Mouse (Mus musculus) embryonic facial prominence, embryonic 12.5 days (tissue): ENCODE measurements at regions not wholly inside any gene's neighbourhood (a gene's known extent, or its start where the extent isn't known, plus 50 kb on each side); places are given as distances from the start of the nearest gene placed in this dataset.

Experiments
- ATAC-seq: fragments of 200-750 bp; cut with Nextera tagmentation; 2 replicates; pipeline ENCODE4 v1.8.0; 2017; ENCODE audit not compliant: insufficient number of reproducible peaks, insufficient read depth, low FRiP score, low TSS enrichment
- H3K27ac ChIP-seq: fragments of 300-500 bp; sonication (generic); 2 replicates; pipeline ENCODE4 v1.5.1; 2016; ENCODE audit warnings: mild to moderate bottlenecking
- H3K27me3 ChIP-seq: fragments of 300-500 bp; sonication (generic); 2 replicates; pipeline ENCODE4 v1.6.1; 2016; ENCODE audit warnings: mild to moderate bottlenecking, moderate library complexity
- H3K36me3 ChIP-seq: fragments of 300-500 bp; sonication (generic); 2 replicates; pipeline ENCODE4 v1.6.1; 2016; ENCODE audit warnings: mild to moderate bottlenecking
- H3K4me1 ChIP-seq: fragments of 300-500 bp; sonication (generic); 2 replicates; pipeline ENCODE4 v1.6.1; 2016
- H3K4me2 ChIP-seq: fragments of 300-500 bp; sonication (generic); replicated peaks from 2 replicates; pipeline ENCODE4 v1.6.1; 2016; ENCODE audit warnings: mild to moderate bottlenecking, moderate library complexity
- H3K4me3 ChIP-seq: fragments of 300-500 bp; sonication (generic); 2 replicates; pipeline ENCODE4 v1.5.1; 2016; ENCODE audit warnings: mild to moderate bottlenecking
- H3K9ac ChIP-seq: fragments of 300-500 bp; sonication (generic); 2 replicates; pipeline ENCODE4 v1.6.1; 2016; ENCODE audit warnings: mild to moderate bottlenecking, moderate library complexity
- H3K9me3 ChIP-seq: fragments of 300-500 bp; sonication (generic); 2 replicates; pipeline ENCODE4 v1.6.1; 2016; ENCODE audit warnings: mild to moderate bottlenecking, moderate library complexity
- WGBS: fragments of 180-500 bp; shearing (Covaris S2); methylation state at CpG from one replicate; pipeline ENCODE4 v1.1.7; 2016; 5-methylcytosine and 5-hydroxymethylcytosine counted together

DNA sequence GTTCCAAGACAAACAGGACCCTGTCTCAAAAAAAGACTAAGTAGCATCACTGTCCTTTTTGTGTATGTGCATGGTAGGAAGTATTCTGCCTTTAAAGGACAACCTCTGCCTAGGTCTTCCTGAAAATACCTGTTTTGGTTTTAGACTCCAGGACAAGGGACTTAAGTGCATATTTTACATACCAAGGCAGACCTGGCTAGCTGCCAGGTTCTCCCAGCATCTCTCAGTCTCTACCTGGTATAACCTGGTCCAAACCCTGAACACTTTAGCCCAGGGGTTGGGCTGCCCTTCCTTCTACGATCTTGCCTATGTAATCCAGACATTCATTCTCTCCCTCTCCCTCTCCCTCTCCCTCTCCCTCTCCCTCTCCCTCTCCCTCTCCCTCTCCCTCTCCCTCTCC is 348.9 kb downstream of the Pdzph1 start:
- Histone ChIP-seq H3K27ac (no peak overlapping the region), H3K4me3 (no peak overlapping the region), H3K4me1 (no peaks in the 10 kb centered on the region), H3K9ac (no peak overlapping the region), H3K9me3 (no peaks in the 10 kb centered on the region), H3K36me3 (no peaks in the 10 kb centered on the region), H3K27me3 (no peaks in the 10 kb centered on the region), H3K4me2 (no peak overlapping the region)
- 63% methylated on average over 1 of the region's 1 CpGs for WGBS
- ATAC-seq, result no peak

DNA sequence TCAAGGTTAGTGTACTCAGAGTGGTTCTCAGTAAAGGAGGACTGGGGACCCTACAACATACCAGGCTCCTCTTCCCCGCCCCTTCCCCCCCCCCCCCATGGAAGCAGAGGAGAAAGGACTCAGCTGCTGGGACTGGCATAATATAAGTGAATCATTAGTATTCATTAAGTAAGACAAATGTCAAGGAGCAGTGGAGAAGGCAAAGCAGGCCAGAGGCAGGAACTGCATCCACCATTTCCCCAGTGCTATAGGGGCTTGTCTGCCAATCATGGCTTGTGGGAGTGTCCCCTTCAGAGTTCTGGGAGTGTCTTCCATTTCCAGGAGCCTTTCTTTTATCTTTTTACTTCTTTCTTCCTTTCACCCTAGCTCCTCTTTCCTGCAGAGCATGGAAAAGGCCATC is 392.3 kb downstream of the Pdzph1 start:
- Histone ChIP-seq H3K4me2 (no peak overlapping the region), H3K9ac (no peak overlapping the region), H3K9me3 (no peaks in the 10 kb centered on the region), H3K27ac (no peak overlapping the region), H3K27me3 (no peaks in the 10 kb centered on the region), H3K4me1 (no peaks in the 10 kb centered on the region), H3K36me3 (no peaks in the 10 kb centered on the region), H3K4me3 (no peak overlapping the region)
- no peak for ATAC-seq
- 92% methylated on average over 1 of the region's 1 CpGs for WGBS

DNA sequence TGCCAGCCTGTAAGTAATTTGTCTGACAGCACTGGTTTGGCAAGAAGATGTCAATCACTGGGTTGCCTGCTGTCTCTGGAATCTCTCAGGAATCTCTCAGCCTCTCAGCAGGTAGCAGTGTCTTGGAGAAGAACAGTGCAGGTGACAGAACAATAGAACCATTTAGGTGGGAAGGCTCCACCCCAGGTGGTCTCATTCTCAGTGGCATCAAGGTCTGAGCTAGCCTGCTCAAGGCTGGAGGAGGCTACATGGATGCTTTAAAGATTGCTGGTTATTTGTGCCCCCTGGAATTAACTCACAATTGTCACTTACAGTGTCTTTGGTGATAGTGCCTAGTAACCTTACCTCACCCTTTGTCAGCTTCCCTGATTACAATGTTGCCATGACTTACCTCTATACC is 394.5 kb downstream of the Pdzph1 start:
- Histone ChIP-seq H3K4me1 (no peaks in the 10 kb centered on the region), H3K36me3 (no peaks in the 10 kb centered on the region), H3K9ac (no peak overlapping the region), H3K4me3 (no peak overlapping the region), H3K4me2 (no peak overlapping the region), H3K9me3 (no peaks in the 10 kb centered on the region), H3K27me3 (no peaks in the 10 kb centered on the region), H3K27ac (no peak overlapping the region)
- no peak for ATAC-seq

DNA sequence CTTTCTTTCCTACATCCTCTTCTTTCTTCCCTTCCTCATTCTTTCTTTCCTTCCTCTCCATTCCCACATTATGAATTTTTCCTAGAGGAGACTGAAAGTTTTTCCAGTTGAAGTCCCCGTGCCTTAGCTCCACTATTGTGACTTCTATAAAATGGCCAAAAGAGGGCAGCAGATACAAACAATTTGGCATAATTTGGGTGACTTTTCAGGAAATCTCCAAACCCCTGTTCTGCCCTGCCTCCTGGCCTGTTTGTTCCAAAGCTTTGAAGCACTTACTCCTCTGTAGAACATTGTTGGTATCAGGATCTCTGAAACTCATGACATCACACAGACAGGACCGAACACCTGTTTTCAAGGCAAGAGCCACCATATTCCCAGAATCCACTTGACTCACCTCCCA is 403.2 kb downstream of the Pdzph1 start:
- H3K9ac ChIP-seq, result no peak overlapping the region
- 58% methylated on average over 2 of the region's 2 CpGs for WGBS
- H3K4me2 ChIP-seq, result no peak overlapping the region
- no peak overlapping the region for H3K4me3 ChIP-seq
- no peaks in the 10 kb centered on the region for H3K36me3 ChIP-seq
- H3K4me1 ChIP-seq, result no peaks in the 10 kb centered on the region
- no peaks in the 10 kb centered on the region for H3K9me3 ChIP-seq
- no peak overlapping the region for H3K27ac ChIP-seq
- ATAC-seq, result no peak
- no peaks in the 10 kb centered on the region for H3K27me3 ChIP-seq

DNA sequence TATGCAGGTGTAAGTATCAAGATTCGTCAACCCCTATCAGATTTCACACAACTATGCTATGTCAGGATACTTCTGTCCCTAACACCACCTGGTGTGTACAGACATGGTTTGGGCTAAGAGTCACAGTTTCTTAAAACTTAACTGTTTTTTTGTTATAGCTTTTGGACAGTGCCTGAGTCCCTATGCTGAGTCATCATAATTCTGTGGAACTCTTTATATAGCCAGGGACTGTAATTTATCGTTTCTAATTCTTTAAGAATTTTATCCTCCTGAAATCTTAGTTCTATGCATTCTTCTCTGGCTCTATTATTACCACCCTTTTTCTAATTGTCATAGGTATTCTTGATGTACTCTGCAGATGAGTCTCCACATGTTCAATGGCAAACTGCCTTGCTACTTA is 418.3 kb downstream of the Pdzph1 start:
- no peak overlapping the region for H3K4me3 ChIP-seq
- 77% methylated on average over 2 of the region's 2 CpGs for WGBS
- no peak for ATAC-seq

More for the DNA sequence above, 418.3 kb downstream of the Pdzph1 start:
- Histone ChIP-seq H3K36me3 (no peaks in the 10 kb centered on the region), H3K4me1 (no peaks in the 10 kb centered on the region), H3K27me3 (no peaks in the 10 kb centered on the region), H3K9me3 (no peaks in the 10 kb centered on the region), H3K4me2 (no peak overlapping the region), H3K27ac (no peak overlapping the region), H3K9ac (no peak overlapping the region)
